Mouse (Mus musculus) liver (tissue): ENCODE data around the gene Gm11634.
"Not testable (repeated sequence)": the region's sequence is repeated elsewhere in the genome, so short reads cannot be mapped to it uniquely, and the experiment has no call there.

ENCODE experiments used
- DNase-seq: peaks from one replicate; pipeline ENCODE4 v3.0.0-alpha.2; 2020; ENCODE audit warnings: mixed read lengths

The Gm11634 gene

DNA sequence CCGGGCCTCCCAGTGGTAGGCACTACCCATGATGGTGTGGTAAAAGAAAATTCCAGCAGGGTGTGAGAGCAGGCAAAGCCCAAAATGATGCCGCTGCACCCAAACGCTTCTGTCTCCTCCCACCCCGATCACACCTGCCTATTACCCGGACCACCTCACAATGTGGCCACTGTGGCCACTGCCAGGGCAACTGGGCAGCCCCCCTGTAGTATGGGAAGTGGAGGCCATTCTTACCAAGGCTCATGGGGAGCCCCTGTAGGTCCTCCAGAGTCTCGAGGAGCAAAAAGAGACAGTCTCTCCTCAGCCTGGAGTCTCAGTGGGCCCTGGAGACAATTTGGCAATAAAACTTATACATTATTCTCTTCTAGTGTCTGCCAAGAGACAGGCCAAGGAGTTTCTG, at the start of gene Gm11634:
TSS of gene Gm11634 (minus strand) at position 101 of the 400 bp plus-strand sequence.
- no peak for DNase-seq

DNA sequence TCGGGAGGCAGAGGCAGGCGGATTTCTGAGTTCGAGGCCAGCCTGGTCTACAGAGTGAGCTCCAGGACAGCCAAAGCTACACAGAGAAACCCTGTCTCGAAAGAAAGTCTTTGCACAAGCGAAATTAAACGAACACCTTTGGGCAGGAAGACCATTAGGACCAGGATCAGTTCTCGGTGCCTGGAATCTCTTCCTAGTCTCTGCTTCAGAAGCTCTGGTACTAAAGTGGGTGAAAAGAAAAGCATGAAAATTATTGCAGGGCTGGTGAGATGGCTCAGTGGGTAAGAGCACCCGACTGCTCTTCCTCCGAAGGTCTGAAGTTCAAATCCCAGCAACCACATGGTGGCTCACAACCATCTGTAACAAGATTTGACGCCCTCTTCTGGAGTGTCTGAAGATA, 48.0 kb upstream of the Gm11634 start:
- DNase-seq, result not testable (repeated sequence)

DNA sequence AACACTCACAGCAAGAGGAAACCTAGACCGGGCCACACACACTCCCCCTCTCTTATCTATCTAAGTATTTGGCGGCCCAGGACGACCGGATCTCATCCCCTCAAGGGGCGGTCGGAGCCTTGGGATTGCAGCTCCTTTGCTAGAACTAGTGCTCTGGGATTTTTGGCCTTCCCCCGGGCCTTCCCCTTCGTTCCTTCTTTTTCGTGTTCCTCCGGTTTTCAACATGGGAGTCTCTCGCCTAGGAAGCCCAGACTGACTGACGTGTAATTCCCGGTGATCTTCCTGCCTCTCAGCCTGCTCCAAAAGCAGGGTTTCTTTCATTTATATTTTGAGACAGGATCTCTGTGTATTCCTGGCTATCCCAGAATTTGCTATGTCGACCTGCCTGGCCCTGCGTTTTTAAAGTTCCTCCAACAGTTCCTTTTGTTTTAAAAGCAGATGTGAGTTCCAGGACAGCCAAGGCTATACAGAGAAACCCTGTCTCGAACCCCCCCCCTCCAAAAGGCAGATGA, 47.3 kb upstream of the Gm11634 start:
- not testable (repeated sequence) for DNase-seq

DNA sequence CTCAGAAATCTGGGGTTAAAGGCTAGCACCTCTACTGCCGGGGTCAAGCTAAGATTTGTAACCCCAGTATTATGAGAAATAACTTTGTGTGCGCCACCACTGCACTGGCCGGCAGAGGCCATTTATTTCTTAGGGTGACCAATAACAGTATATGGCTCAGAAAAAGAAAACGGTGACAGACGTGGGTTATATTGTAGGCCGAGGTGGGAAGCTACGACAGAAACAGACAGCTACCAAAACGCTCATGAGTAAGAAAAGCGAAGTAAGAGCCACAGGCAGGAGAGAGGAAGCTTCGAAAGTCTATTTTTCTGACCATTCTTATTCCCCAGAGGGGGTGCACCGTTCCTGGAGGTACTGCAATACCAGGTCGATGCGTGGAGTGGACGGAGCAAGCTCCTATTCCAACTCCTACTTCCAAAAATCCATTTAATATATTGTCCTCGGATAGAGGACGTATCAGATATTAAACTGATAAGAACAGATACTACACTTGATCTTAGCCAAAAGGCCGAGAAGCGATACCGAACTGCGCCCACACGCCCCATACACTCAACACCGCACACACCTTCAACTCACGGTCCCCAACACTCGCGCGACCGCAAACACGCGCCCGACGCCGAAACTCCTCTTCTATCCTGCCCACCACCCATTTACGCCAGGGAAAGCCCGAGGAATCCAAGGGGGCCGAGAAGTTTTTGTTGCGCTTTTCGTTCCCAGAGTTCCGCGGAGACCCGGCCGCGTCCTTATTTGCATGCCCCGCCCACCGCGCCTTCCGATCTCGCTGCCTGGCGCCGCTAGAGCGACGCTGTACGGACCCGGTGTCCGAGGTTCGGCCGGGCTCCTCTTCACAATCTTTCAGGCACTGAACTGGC, 46.6 kb upstream of the Gm11634 start:
- peak; percentile 84 for DNase-seq

DNA sequence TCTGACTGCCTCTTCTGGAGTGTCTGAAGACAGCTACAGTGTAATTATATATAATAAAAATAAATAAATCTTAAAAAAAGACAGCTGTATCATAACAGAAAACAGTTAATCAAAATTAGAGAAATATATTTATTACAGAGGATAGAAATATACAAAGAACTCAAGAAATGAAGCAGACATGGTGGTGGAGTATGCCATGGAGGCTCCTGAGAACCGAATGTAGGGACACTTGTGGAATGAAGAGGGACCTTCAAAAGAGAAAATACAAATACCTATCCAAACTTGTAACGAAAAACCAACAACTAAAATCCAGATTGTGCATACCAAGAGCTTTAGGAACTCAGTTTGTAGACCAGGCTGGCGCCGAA, 46.0 kb upstream of the Gm11634 start:
- not testable (repeated sequence) for DNase-seq

DNA sequence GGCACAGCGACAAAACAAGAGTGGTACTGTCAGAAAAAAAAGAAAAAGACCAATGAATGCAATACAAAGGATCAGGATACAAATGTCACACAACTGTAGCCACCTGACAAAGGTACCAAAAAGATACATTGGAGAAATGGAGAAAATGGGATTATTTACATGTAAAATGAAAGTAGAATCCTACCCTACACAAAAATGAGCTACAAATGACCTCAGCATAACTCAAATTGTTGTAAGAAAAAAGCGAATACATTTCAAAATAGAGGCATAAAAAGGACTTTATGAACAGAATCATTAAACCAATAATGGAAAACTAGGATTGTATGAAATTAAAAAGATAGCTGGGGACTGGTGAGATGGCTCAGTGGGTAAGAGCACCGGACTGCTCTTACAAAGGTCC, 45.5 kb upstream of the Gm11634 start:
- DNase-seq, result no peak

DNA sequence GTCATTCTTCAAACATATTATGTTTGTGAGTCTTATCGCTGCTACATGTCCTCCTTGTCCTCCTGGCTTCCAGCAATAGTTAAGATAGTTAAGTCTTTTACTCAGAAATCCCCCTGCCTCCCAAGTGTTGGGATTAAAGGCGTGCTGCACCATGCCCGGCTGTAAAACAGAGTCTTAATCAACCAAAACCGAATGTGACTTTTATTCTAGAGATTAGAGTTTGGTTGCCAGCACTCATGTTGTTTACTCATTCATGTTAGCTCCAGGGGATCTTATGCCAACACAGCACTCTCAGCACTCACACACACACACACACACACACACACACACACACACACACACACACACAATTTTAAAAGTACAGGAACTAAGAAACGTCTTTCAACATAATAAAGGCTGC, 43.9 kb upstream of the Gm11634 start:
- no peak for DNase-seq

DNA sequence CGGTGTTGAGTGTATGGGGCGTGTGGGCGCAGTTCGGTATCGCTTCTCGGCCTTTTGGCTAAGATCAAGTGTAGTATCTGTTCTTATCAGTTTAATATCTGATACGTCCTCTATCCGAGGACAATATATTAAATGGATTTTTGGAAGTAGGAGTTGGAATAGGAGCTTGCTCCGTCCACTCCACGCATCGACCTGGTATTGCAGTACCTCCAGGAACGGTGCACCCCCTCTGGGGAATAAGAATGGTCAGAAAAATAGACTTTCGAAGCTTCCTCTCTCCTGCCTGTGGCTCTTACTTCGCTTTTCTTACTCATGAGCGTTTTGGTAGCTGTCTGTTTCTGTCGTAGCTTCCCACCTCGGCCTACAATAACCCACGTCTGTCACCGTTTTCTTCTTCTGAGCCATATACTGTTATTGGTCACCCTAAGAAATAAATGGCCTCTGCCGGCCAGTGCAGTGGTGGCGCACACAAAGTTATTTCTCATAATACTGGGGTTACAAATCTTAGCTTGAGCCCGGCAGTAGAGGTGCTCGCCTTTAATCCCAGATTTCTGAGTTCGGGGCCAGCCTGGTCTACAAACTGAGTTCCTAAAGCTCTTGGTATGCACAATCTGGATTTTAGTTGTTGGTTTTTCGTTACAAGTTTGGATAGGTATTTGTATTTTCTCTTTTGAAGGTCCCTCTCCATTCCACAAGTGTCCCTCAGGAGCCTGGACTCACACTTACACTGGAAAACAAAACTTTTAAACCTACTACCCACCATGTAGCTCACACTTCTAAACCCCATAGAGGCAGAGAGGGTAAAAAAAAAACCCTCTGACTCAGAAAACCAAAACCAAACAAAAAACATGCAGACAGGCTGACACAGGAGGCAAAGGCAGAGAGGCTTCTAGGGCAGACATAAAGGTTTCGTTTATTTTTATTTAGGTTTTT, 42.9 kb upstream of the Gm11634 start:
- peak; percentile 59 for DNase-seq

DNA sequence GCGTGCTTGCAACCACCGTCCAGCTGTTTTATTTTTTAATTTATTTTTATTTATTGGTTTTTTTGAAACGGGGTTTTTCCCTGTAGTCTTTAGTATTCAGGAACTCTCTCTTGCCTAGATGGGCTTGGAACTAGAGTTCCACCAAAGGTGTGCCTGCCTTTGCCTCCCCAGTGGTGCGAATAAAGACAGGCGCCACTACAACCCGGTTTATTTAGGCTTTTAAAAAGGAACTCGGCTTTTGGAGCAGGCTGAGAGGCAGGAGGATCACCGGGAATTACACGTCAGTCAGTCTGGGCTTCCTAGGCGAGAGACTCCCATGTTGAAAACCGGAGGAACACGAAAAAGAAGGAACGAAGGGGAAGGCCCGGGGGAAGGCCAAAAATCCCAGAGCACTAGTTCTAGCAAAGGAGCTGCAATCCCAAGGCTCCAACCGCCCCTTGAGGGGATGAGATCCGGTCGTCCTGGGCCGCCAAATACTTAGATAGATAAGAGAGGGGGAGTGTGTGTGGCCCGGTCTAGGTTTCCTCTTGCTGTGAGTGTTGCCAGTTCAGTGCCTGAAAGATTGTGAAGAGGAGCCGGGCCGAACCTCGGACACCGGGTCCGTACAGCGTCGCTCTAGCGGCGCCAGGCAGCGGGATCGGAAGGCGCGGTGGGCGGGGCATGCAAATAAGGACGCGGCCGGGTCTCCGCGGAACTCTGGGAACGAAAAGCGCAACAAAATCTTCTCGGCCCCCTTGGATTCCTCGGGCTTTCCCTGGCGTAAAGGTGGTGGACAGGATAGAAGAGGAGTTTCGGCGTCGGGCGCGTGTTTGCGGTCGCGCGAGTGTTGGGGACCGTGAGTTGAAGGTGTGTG, 42.0 kb upstream of the Gm11634 start:
- DNase-seq, result peak; percentile 82

DNA sequence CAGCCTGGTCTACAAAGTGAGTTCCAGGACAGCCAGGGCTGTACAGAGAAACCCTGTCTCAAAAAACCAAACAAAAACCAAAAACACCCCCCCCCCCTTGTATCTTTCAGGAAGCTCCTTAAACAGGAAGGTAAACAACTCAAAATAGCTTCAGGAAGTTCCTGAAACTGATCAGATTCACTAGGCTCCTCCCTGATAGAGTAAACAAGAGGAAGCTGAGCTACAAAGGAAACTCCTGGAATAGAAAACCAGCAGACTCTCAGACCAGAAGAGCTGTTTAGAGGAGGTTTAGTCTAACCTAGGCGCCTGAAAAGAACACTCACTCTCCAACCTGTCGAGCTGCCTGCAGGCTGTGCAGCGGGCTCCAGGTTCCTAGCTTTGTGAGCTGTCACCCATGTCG, 40.7 kb upstream of the Gm11634 start:
- no peak for DNase-seq

DNA sequence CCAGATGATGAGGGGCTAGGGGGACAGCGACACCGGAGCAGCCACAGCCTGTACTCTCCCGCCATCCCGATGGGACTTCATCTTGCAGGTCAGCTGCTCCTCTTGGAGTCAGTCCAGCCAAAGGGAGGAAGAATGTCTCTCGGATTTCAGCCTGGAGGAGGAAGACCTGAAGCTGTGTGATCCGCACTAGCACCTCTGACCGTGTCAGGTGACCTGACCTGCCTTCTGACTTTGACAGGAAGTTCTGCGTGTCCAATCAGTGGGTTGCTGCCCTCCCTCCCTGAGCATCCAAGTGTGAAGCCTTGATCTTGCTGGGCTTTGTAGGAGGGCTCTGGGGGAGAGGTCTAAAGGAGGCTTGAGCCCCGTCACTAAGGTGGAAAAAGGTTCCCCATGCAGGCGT, 36.6 kb upstream of the Gm11634 start:
- DNase-seq, result no peak

DNA sequence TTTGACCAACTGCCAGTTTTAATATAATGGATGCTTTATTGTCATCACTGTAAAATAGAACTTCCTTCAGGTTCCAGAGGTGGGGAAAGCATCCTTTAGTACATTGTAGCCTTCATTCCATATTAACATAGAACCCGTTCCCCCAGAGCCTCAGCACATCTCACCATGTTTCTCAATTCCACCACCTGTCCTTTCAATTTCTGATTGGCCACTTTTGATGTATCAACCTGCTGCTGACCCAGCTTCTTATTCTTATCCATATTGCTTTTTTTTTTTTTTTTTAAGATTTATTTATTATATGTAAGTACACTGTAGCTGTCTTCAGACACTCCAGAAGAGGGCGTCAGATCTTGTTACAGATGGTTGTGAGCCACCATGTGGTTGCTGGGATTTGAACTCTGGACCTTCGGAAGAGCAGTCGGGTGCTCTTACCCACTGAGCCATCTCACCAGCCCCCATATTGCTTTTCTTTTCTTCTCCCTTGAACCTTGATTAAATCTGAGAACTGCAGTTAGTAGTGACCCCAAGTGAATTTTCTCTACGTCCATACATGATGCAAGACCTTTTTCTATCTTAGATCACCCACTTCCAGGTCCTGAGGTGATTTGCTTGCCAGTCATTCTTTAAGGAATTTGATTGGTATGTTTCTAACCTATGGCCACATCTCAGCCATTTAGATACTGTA, 29.8 kb upstream of the Gm11634 start:
- not testable (repeated sequence) for DNase-seq

DNA sequence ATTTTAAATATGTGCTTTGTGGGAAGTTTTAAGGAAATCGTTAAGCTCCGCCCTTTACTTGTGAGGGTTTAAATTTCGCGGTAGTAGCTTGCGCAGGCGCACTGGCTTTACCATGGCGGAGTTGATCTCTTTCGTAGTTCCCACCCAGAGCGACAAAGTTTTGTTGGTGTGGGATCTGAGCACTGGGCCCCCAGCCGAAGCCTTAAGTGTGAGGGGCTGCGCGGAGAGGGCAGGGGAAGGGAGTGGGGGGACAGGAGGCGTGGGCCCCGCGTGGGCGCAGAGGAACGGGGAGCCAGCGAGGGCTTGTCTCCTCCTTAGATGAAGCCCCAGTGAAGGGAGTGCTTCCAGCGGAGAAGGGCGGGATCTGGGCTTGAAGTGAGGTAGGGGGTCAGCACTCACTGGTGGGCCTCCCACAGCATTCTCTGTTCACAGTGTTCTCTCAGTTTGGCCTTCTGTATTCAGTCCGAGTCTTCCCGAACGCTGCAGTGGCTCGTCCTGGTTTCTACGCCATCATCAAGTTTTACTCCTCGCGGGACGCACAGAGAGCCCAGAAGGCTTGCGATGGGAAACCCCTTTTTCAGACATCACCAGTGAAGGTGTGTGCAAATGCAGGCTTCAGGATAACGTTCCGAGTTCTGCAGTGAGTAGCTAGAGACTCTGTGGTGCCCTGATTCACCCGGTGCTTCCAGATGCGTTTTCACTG, 29.0 kb upstream of the Gm11634 start:
- peak; percentile 89 for DNase-seq

DNA sequence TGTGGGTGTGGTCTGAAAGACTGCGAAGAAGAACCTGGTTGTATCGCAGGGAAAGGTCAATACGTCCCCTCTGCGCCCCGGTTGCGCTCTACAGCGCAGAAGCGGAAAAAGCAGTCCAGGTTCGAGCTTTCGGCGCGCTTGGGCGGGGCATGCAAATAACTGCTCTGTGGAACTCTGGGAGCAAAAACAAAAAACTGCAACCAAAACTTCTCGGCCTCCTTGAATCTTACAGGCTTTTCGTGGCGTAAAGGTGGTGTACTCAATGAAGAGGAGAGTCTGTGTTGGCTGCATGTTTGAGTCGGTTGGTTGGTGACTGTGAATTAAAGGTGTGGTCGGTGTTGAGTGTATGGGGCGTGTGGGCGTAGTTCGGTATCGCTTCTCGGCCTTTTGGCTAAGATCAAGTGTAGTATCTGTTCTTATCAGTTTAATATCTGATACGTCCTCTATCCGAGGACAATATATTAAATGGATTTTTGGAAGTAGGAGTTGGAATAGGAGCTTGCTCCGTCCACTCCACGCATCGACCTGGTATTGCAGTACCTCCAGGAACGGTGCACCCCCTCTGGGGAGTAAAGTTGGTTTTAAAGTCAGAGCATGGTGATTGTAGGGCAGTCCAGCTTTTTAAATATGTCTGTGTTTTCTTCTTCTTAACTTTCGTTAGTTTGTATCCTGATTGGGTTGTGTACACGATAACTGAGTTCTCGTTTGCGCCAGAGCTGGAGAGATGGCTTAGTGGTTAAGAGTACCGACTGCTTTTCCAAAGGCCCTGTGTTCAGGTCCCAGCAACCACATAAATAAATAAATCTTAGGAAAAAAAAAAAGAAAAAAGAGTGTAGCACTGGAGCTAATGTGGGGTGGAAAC, 28.2 kb upstream of the Gm11634 start, which contains the start of gene Rdm1:
TSS of gene Rdm1 (plus strand) at position 201 of the 862 bp plus-strand sequence.
- DNase-seq, result peak; percentile 90

DNA sequence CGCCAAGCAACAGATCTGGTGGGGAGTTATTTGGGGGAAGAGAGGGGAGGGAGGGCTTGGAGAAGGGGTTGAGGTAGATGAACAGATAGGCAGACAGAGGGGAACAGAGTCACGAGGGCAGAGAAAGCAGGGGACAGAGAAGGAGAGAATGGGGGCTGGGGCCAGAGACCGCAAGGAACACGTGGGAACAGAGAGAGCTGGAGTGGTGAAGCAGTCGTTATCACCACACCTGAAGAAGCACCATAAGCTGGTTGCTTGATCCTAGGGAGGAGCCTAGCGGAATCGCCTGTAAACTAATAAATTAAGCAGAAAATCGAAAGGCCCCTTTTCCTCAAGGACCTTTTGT, 27.6 kb upstream of the Gm11634 start:
- DNase-seq, result no peak

DNA sequence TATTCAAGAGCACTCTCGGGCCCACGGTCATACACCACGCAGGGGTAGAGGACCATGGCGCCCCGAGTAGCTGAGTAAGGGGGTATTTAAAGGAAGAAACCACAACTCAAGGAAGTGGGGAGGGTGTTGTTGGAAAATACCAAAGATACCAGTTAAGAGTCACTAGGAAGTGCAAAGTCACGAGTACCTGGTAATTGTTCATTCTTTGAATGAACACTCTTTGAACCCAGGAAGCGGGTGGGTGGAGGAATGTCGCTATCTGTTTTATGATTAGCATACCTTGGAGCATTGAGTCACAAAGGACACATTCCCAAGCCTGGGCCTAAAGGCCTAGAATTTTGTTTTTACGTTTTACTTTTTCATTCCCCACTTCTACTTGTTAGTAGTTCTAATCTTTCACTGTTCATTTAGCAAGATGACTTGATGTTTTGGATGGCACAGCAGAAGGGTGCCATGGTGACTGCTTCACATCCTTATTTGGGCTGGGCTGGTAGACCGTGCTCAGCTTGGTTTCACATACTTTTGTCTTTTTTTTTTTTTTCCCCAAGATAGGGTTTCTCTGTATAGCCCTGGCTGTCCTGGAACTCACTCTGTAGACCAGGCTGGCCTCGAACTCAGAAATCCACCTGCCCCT, 21.1 kb upstream of the Gm11634 start:
- not testable (repeated sequence) for DNase-seq

DNA sequence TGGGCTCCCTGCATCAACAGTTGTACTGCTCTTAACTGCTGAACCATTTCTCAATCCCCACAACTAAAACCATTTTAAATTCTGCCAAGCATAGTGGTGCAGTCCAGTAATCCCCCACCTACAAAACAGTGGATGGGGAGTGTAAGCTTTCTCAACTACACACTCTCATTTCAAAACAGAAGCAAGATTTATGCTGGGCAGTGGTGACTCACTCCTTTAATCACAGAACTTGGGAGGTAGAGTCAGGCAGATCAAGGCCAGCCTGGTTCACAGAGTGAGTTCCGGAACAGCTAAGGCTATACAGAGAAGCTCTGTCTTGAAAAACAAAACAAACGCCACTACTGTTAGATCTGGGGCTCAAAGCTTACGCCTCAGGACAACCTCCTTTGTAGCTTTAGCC, 19.5 kb upstream of the Gm11634 start:
- DNase-seq, result no peak

DNA sequence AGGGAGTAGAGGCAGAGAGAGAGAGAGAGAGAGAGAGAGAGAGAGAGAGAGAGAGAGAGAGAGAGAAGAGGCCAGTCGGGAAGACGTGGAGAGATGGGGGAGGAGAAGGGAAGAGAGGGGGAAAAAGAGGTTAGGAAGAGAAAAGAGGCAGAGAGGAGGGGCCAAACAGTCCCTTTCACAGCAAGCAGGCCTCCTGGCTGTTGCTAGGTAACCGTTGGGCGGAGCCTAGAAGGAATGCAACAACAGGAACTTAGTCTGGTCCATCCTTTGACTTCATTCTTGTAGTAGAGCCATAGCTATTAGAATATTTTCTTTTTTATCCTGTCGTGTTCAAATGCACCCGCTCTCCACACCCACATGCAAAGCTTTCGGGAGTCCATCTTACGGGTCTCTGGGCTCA, 18.8 kb upstream of the Gm11634 start:
- DNase-seq, result peak; percentile 84

DNA sequence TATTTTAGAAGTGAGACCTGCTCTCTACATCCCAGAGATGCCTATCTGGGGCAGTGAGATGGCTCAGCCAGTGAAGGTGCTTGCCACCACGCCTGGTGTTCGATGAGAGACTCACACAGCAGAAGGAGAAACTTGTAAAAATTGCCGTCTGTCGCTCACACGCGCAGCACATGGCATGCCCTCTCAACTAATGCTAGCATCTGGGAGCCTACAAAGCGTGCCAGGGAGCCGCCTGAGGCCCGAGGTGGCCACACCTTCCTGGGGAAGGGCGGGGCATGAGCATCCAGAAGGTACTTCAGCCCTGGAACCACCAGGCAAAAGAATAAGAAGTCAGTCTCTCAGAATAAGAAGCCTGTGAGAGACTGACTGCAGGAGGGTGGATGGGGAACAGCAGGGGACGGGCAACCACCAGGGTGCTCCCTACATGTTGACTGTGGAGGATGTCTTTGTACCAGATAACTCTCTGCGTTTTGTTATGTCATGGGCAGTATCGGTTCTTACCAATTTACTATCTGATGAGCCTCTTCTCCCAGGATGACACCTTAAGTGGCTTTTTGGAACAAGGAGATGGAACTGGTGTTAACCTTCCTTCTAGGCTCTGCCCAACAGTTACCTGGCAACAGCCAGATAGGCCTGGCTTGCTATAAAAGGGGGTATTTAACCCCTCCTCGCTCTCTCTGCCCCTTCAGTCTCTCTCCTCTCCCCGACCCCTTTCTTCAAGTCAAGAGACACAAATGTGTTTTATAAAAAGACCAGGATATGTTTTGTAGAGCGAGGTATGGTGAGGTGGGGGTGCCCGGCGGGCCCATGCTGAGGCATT, 18.1 kb upstream of the Gm11634 start:
- DNase-seq, result peak; percentile 66
